Mouse (Mus musculus) kidney, embryonic 16.5 days (tissue): ENCODE measurements around the gene Ppp1r11. TPM values are rescaled to one million over a fixed set of nuclear protein-coding genes. Genes with fewer than 3 reads are reported as not detected.

Experiments
- ATAC-seq: fragments of 200-750 bp; cut with Nextera tagmentation; 2 replicates; pipeline ENCODE4 v1.8.0; 2017; ENCODE audit warnings: moderate TSS enrichment; ENCODE audit not compliant: low FRiP score, low TSS enrichment
- H3K27ac ChIP-seq: fragments of 300-500 bp; sonication (generic); 2 replicates; pipeline ENCODE4 v1.5.1; 2014; ENCODE audit warnings: low read length
- H3K27me3 ChIP-seq: fragments of 300-500 bp; sonication (generic); 2 replicates; pipeline ENCODE4 v1.6.1; 2014; ENCODE audit warnings: low read length, control low read depth, mixed read lengths; ENCODE audit not compliant: insufficient read depth
- H3K36me3 ChIP-seq: fragments of 300-500 bp; sonication (generic); 2 replicates; pipeline ENCODE4 v1.6.1; 2014; ENCODE audit warnings: low read length, control low read depth, mixed read lengths; ENCODE audit not compliant: insufficient read depth
- H3K4me1 ChIP-seq: fragments of 300-500 bp; sonication (generic); 2 replicates; pipeline ENCODE4 v1.6.1; 2014; ENCODE audit warnings: low read length, control low read depth, mixed read lengths; ENCODE audit not compliant: insufficient read depth
- H3K4me2 ChIP-seq: fragments of 300-500 bp; sonication (generic); replicated peaks from 2 replicates; pipeline ENCODE4 v1.6.1; 2014; ENCODE audit warnings: low read depth, low read length
- H3K4me3 ChIP-seq: fragments of 300-500 bp; sonication (generic); 2 replicates; pipeline ENCODE4 v1.5.1; 2014; ENCODE audit warnings: mild to moderate bottlenecking, low read length
- H3K9ac ChIP-seq: fragments of 300-500 bp; sonication (generic); replicated peaks from 2 replicates; pipeline ENCODE4 v1.6.1; 2014; ENCODE audit warnings: low read length
- H3K9me3 ChIP-seq: fragments of 300-500 bp; sonication (generic); 2 replicates; pipeline ENCODE4 v1.6.1; 2016; ENCODE audit warnings: low read length, control low read depth
- WGBS: fragments of 180-500 bp; shearing (Covaris S2); extraction: QIAGEN DNeasy Blood & Tissue Kit; methylation state at CpG from one replicate; pipeline ENCODE4 v1.1.7; 2014; 5-methylcytosine and 5-hydroxymethylcytosine counted together
- polyA plus RNA-seq: library from polyadenylated mRNA; unstranded; fragments of >200 nt; fragmentation: Nextera tagmentation; extraction: Ambion mirVana; gene quantifications from 2 replicates; pipeline ENCODE4 v1.2.1, GENCODE M21; 2015

Gene Ppp1r11
- polyA plus RNA-seq, 1 experiment from 2014 or later: 116 TPM

GRCm38 (mm10) chr17:36900691-36901090 lies 50.9 kb downstream of the Ppp1r11 start:
- H3K9ac ChIP-seq: no peak overlapping the region

GRCm38 (mm10) chr17:36900001-36900400 lies 51.5 kb downstream of the Ppp1r11 start:
- Histone ChIP-seq H3K4me2 (no peak overlapping the region), H3K27ac (no peak overlapping the region)

More at GRCm38 (mm10) chr17:36900691-36901090, 50.9 kb downstream of the Ppp1r11 start:
- Histone ChIP-seq H3K27me3 (no peaks in the 10 kb centered on the region; the same call in 1 of the 2 replicates), H3K4me2 (no peak overlapping the region), H3K4me1 (no peaks in the 10 kb centered on the region), H3K27ac (no peak overlapping the region), H3K4me3 (no peak overlapping the region), H3K9me3 (no peaks in the 10 kb centered on the region), H3K36me3 (no peaks in the 10 kb centered on the region)
- 31% methylated on average over 1 of the region's 1 CpGs for WGBS
- ATAC-seq: no peak

GRCm38 (mm10) chr17:36899376-36899775 lies 52.2 kb downstream of the Ppp1r11 start:
- no peak overlapping the region for H3K4me3 ChIP-seq
- H3K4me1 ChIP-seq: no peaks in the 10 kb centered on the region
- no peak overlapping the region for H3K9ac ChIP-seq
- 84% methylated on average over 4 of the region's 4 CpGs for WGBS
- no peak overlapping the region for H3K27ac ChIP-seq
- H3K4me2 ChIP-seq: no peak overlapping the region
- no peaks in the 10 kb centered on the region for H3K27me3 ChIP-seq
- no peaks in the 10 kb centered on the region for H3K9me3 ChIP-seq
- no peak for ATAC-seq
- H3K36me3 ChIP-seq: no peaks in the 10 kb centered on the region

More at GRCm38 (mm10) chr17:36900001-36900400, 51.5 kb downstream of the Ppp1r11 start:
- 80% methylated on average over 5 of the region's 5 CpGs for WGBS
- ATAC-seq: no peak
- H3K27me3 ChIP-seq: no peaks in the 10 kb centered on the region
- no peak overlapping the region for H3K9ac ChIP-seq
- H3K4me3 ChIP-seq: no peak overlapping the region
- H3K4me1 ChIP-seq: no peaks in the 10 kb centered on the region
- no peaks in the 10 kb centered on the region for H3K9me3 ChIP-seq
- no peaks in the 10 kb centered on the region for H3K36me3 ChIP-seq

Other genes with a start within 250 kb of the Ppp1r11 start
- gene H2-M10.5, start 178.8 kb downstream of the Ppp1r11 start, polyA plus RNA-seq: not detected in 2 replicates
- not detected in 2 replicates for gene H2-M10.6, start 139.6 kb downstream of the Ppp1r11 start, polyA plus RNA-seq
- 41.7 and 45.8 TPM in 2 replicates for gene Trim26, start 114.6 kb downstream of the Ppp1r11 start, polyA plus RNA-seq
- 0.22 and 0.27 TPM in 2 replicates for gene Trim15, start 84.5 kb downstream of the Ppp1r11 start, polyA plus RNA-seq
- 2.1 and 2.4 TPM in 2 replicates for gene Trim10, start 82.2 kb downstream of the Ppp1r11 start, polyA plus RNA-seq
- not detected in 2 replicates for gene Trim40, start 61.6 kb downstream of the Ppp1r11 start, polyA plus RNA-seq
- gene Trim31, start 53.6 kb downstream of the Ppp1r11 start, polyA plus RNA-seq: not detected in 2 replicates
- 0.22 and 0.27 TPM in 2 replicates for gene Rnf39, start 8.8 kb downstream of the Ppp1r11 start, polyA plus RNA-seq
- 90.7 and 94.7 TPM in 2 replicates for gene Znrd1, start 6.8 kb upstream of the Ppp1r11 start, polyA plus RNA-seq
- 6.7 and 6.8 TPM in 2 replicates for gene Znrd1as, start 6.9 kb upstream of the Ppp1r11 start, polyA plus RNA-seq
- not detected in 2 replicates for gene 2410137M14Rik, start 29.5 kb upstream of the Ppp1r11 start, polyA plus RNA-seq
- 0.44 and 0.57 TPM in 2 replicates for gene H2-M5, start 37.8 kb upstream of the Ppp1r11 start, polyA plus RNA-seq
- gene Zfp57, start 49.4 kb upstream of the Ppp1r11 start, polyA plus RNA-seq: 64.5 and 66.7 TPM in 2 replicates
- gene Mog, start 71.7 kb upstream of the Ppp1r11 start, polyA plus RNA-seq: 0.09 and 0.13 TPM in 2 replicates
- 5.6 and 7.7 TPM in 2 replicates for gene Gabbr1, start 94.2 kb upstream of the Ppp1r11 start, polyA plus RNA-seq
- gene Olfr90, start 136.8 kb upstream of the Ppp1r11 start, polyA plus RNA-seq: not detected in 2 replicates
- not detected in 2 replicates for gene Olfr91, start 146.5 kb upstream of the Ppp1r11 start, polyA plus RNA-seq
- gene Olfr92, start 168.3 kb upstream of the Ppp1r11 start, polyA plus RNA-seq: not detected in 2 replicates
- not detected in 2 replicates for gene Olfr93, start 209.8 kb upstream of the Ppp1r11 start, polyA plus RNA-seq
- not detected in 2 replicates for gene Ubd, start 242.2 kb upstream of the Ppp1r11 start, polyA plus RNA-seq
- not detected in 2 replicates for gene Olfr94, start 249.3 kb upstream of the Ppp1r11 start, polyA plus RNA-seq